Mouse (Mus musculus): ENCODE measurements around the gene Use1. TPM values are rescaled to one million over a fixed set of nuclear protein-coding genes. Genes with fewer than 3 reads are reported as not detected.
"Not testable (repeated sequence)": the region's sequence is repeated elsewhere in the genome, so short reads cannot be mapped to it uniquely, and the experiment has no call there.

Gene Use1
- 92.7 and 100 TPM in 2 replicates for polyA plus RNA-seq (2016; fragmentation: Nextera tagmentation; extraction: Ambion mirVana)

- no peaks in the 10 kb centered on the region for H3K9me3 ChIP-seq
- H3K4me3 ChIP-seq (replicated peaks): peak within 1 kb of the TSS; percentile 61
- peak; percentile 68 for ATAC-seq (ENCODE audit: insufficient number of reproducible peaks, insufficient read depth, low FRiP score, low TSS enrichment, low read depth)
- peak within 1 kb of the TSS; percentile 89 for H3K27ac ChIP-seq
- WGBS: under 1% methylated on average over 56 of the region's 56 CpGs
- peak within 1 kb of the TSS; percentile 86 for H3K4me2 ChIP-seq
- peak within 1 kb of the TSS; percentile 64 for H3K9ac ChIP-seq (replicated peaks)
- H3K27me3 ChIP-seq: no peaks in the 10 kb centered on the region
- peaks cover 19% of the 10 kb centered on the region for H3K36me3 ChIP-seq
- H3K4me1 ChIP-seq (replicated peaks): peaks cover 19% of the 10 kb centered on the region
Observed at GRCm38 (mm10) chr8:71366771-71367528, at the start of gene Use1. Gene Use1 (plus strand): TSS chr8:71366848.

GRCm38 (mm10) chr8:71318610-71319009 is 48.0 kb upstream of the Use1 start:
- H3K4me3 ChIP-seq (replicated peaks); H3K27ac ChIP-seq; ATAC-seq (ENCODE audit: insufficient number of reproducible peaks, insufficient read depth, low FRiP score, low TSS enrichment, low read depth); H3K9me3 ChIP-seq; H3K4me2 ChIP-seq; H3K27me3 ChIP-seq; H3K4me1 ChIP-seq (replicated peaks); H3K9ac ChIP-seq (replicated peaks): not testable (repeated sequence)
- H3K36me3 ChIP-seq: peaks cover 46% of the 10 kb centered on the region
- 81% methylated on average over 5 of the region's 5 CpGs for WGBS

GRCm38 (mm10) chr8:71319760-71320159 is 46.9 kb upstream of the Use1 start:
- not testable (repeated sequence) for H3K9me3 ChIP-seq; ATAC-seq (ENCODE audit: insufficient number of reproducible peaks, insufficient read depth, low FRiP score, low TSS enrichment, low read depth); H3K4me2 ChIP-seq; H3K9ac ChIP-seq (replicated peaks); H3K27ac ChIP-seq; H3K4me1 ChIP-seq (replicated peaks); H3K4me3 ChIP-seq (replicated peaks); H3K27me3 ChIP-seq
- whole genome bisulfite sequencing: 91% methylated on average over 2 of the region's 2 CpGs
- H3K36me3 ChIP-seq: peaks cover 58% of the 10 kb centered on the region

GRCm38 (mm10) chr8:71322939-71323338 is 43.7 kb upstream of the Use1 start:
- no peaks in the 10 kb centered on the region for H3K9me3 ChIP-seq
- no peak overlapping the region for H3K9ac ChIP-seq (replicated peaks)
- no peaks in the 10 kb centered on the region for H3K4me1 ChIP-seq (replicated peaks)
- H3K27ac ChIP-seq: no peak overlapping the region
- no peak for ATAC-seq (ENCODE audit: insufficient number of reproducible peaks, insufficient read depth, low FRiP score, low TSS enrichment, low read depth)
- 93% methylated on average over 3 of the region's 3 CpGs for WGBS
- H3K27me3 ChIP-seq: no peaks in the 10 kb centered on the region
- H3K4me3 ChIP-seq (replicated peaks): no peak overlapping the region
- peaks cover 70% of the 10 kb centered on the region for H3K36me3 ChIP-seq
- no peak overlapping the region for H3K4me2 ChIP-seq

- no peak overlapping the region for H3K4me2 ChIP-seq
- no peak overlapping the region for H3K27ac ChIP-seq
- H3K4me3 ChIP-seq (replicated peaks): no peak overlapping the region
- no peaks in the 10 kb centered on the region for H3K4me1 ChIP-seq (replicated peaks)
- H3K9ac ChIP-seq (replicated peaks): no peak overlapping the region
- H3K27me3 ChIP-seq: no peaks in the 10 kb centered on the region
- H3K36me3 ChIP-seq: peaks cover 80% of the 10 kb centered on the region
- H3K9me3 ChIP-seq: no peaks in the 10 kb centered on the region
- WGBS: 89% methylated on average over 1 of the region's 1 CpGs
- ATAC-seq (ENCODE audit: insufficient number of reproducible peaks, insufficient read depth, low FRiP score, low TSS enrichment, low read depth): no peak
Observed at GRCm38 (mm10) chr8:71324848-71325247, 41.8 kb upstream of the Use1 start.

GRCm38 (mm10) chr8:71337834-71338233 is 28.8 kb upstream of the Use1 start:
- H3K9me3 ChIP-seq; H3K9ac ChIP-seq (replicated peaks); H3K27me3 ChIP-seq; H3K4me3 ChIP-seq (replicated peaks); ATAC-seq (ENCODE audit: insufficient number of reproducible peaks, insufficient read depth, low FRiP score, low TSS enrichment, low read depth); H3K27ac ChIP-seq; H3K4me1 ChIP-seq (replicated peaks); H3K4me2 ChIP-seq: not testable (repeated sequence)
- 87% methylated on average over 6 of the region's 6 CpGs for WGBS
- peaks cover 70% of the 10 kb centered on the region for H3K36me3 ChIP-seq

GRCm38 (mm10) chr8:71340625-71341024 is 26.0 kb upstream of the Use1 start:
- no peaks in the 10 kb centered on the region for H3K9me3 ChIP-seq
- H3K4me3 ChIP-seq (replicated peaks): no peak overlapping the region
- H3K4me1 ChIP-seq (replicated peaks): no peaks in the 10 kb centered on the region
- H3K9ac ChIP-seq (replicated peaks): no peak overlapping the region
- no peak overlapping the region for H3K27ac ChIP-seq
- no peak for ATAC-seq (ENCODE audit: insufficient number of reproducible peaks, insufficient read depth, low FRiP score, low TSS enrichment, low read depth)
- 75% methylated on average over 5 of the region's 5 CpGs for whole genome bisulfite sequencing
- H3K27me3 ChIP-seq: no peaks in the 10 kb centered on the region
- peaks cover 80% of the 10 kb centered on the region for H3K36me3 ChIP-seq
- no peak overlapping the region for H3K4me2 ChIP-seq

GRCm38 (mm10) chr8:71346581-71346980 is 20.1 kb upstream of the Use1 start:
- Histone ChIP-seq H3K27ac (no peak overlapping the region), H3K27me3 (no peaks in the 10 kb centered on the region), H3K36me3 (peaks cover 95% of the 10 kb centered on the region), H3K4me3 (replicated peaks) (no peak overlapping the region), H3K4me1 (replicated peaks) (no peaks in the 10 kb centered on the region), H3K9ac (replicated peaks) (no peak overlapping the region), H3K4me2 (no peak overlapping the region), H3K9me3 (no peaks in the 10 kb centered on the region)
- no peak for ATAC-seq (ENCODE audit: insufficient number of reproducible peaks, insufficient read depth, low FRiP score, low TSS enrichment, low read depth)
- 62% methylated on average over 1 of the region's 1 CpGs for WGBS

- 77% methylated on average over 3 of the region's 3 CpGs for WGBS
- Histone ChIP-seq H3K9ac (replicated peaks) (no peak overlapping the region), H3K4me2 (no peak overlapping the region), H3K9me3 (no peaks in the 10 kb centered on the region), H3K36me3 (peaks cover 99% of the 10 kb centered on the region), H3K27ac (no peak overlapping the region), H3K4me3 (replicated peaks) (no peak overlapping the region), H3K27me3 (no peaks in the 10 kb centered on the region), H3K4me1 (replicated peaks) (no peaks in the 10 kb centered on the region)
- ATAC-seq (ENCODE audit: insufficient number of reproducible peaks, insufficient read depth, low FRiP score, low TSS enrichment, low read depth): no peak
Observed at GRCm38 (mm10) chr8:71351117-71351516, 15.5 kb upstream of the Use1 start.

- Histone ChIP-seq H3K4me1 (replicated peaks) (no peaks in the 10 kb centered on the region), H3K36me3 (peaks cover 99% of the 10 kb centered on the region), H3K27me3 (no peaks in the 10 kb centered on the region), H3K4me3 (replicated peaks) (no peak overlapping the region), H3K9me3 (no peaks in the 10 kb centered on the region), H3K27ac (no peak overlapping the region), H3K9ac (replicated peaks) (no peak overlapping the region), H3K4me2 (no peak overlapping the region)
- ATAC-seq (ENCODE audit: insufficient number of reproducible peaks, insufficient read depth, low FRiP score, low TSS enrichment, low read depth): no peak
- WGBS: 88% methylated on average over 1 of the region's 1 CpGs
Observed at GRCm38 (mm10) chr8:71351520-71351919, 15.1 kb upstream of the Use1 start.

GRCm38 (mm10) chr8:71358026-71358425 is 8.6 kb upstream of the Use1 start:
- WGBS: 87% methylated on average over 3 of the region's 3 CpGs
- Histone ChIP-seq H3K4me3 (replicated peaks) (no peak overlapping the region), H3K9me3 (no peaks in the 10 kb centered on the region), H3K4me2 (no peak overlapping the region), H3K9ac (replicated peaks) (no peak overlapping the region), H3K27me3 (no peaks in the 10 kb centered on the region), H3K36me3 (peaks cover 83% of the 10 kb centered on the region), H3K27ac (no peak overlapping the region), H3K4me1 (replicated peaks) (no peaks in the 10 kb centered on the region)
- ATAC-seq (ENCODE audit: insufficient number of reproducible peaks, insufficient read depth, low FRiP score, low TSS enrichment, low read depth): no peak
